9 mouse cellular contexts compared by ENCODE assay signal in genomic region chrX:134586447-134586846, GRCm38 (mm10). TPM values are rescaled to one million over a fixed set of nuclear protein-coding genes. Genes with fewer than 3 reads are reported as not detected.
DNase-seq lines count a peak whose midpoint lies in the region; ATAC-seq and TF ChIP-seq lines count a peak whose summit lies in the region.
"Had no signal": no experiment of that assay in that cellular context is flagged by ENCODE, and none has a peak within 500 bp of the region (broad histone marks: within the 10 kb centered on the region; RNA-seq: fewer than 3 reads in every experiment).

No protein-coding gene starts in this region.

- no peak for TF ChIP-seq POLR2A in cerebellum, adult 2 months (IDR thresholded peaks at IDR 0.05; ENCODE audit: borderline replicate concordance, insufficient read depth, low read length)

- H3K4me2 ChIP-seq in limb, embryonic 15.5 days, result peak overlapping the region; percentile 44
- peak overlapping the region; percentile 65 for H3K4me2 ChIP-seq in stomach, embryonic 16.5 days (ENCODE audit: low read depth, low read length)

- no peaks in the 10 kb centered on the region for H3K4me1 ChIP-seq in cerebellum, adult 2 months (ENCODE audit: control insufficient read depth, insufficient read depth, low read length)
- peaks cover 29% of the 10 kb centered on the region for H3K4me1 ChIP-seq in megakaryocyte, embryonic 14.5 days
- H3K4me1 ChIP-seq in limb, embryonic 15.5 days, result no peaks in the 10 kb centered on the region
- no peaks in the 10 kb centered on the region for H3K4me1 ChIP-seq in stomach, embryonic 16.5 days (ENCODE audit: control insufficient read depth, insufficient read depth, low read length)

- ATAC-seq in megakaryocyte, adult 5-6 weeks (ENCODE audit: poor library complexity, severe bottlenecking), result no peak
- no peak for ATAC-seq in limb, embryonic 15.5 days (ENCODE audit: insufficient number of reproducible peaks, low FRiP score, low TSS enrichment, low read depth)
- no peak for ATAC-seq in stomach, embryonic 16.5 days (ENCODE audit: insufficient read depth, low FRiP score)

- no peaks in the 10 kb centered on the region for H3K27me3 ChIP-seq in cerebellum, adult 2 months (ENCODE audit: control insufficient read depth, insufficient read depth, low read length)
- H3K27me3 ChIP-seq in megakaryocyte, embryonic 14.5 days (replicated peaks), result no peaks in the 10 kb centered on the region
- H3K27me3 ChIP-seq in limb, embryonic 15.5 days, result no peaks in the 10 kb centered on the region; the same call in 1 of the 2 replicates
- H3K27me3 ChIP-seq in stomach, embryonic 16.5 days (ENCODE audit: control insufficient read depth, insufficient read depth, low read length), result no peaks in the 10 kb centered on the region

- H3K9ac ChIP-seq in limb, embryonic 15.5 days, result peak overlapping the region; percentile 40; the same call in 1 of the 2 replicates
- peak overlapping the region; percentile 77 for H3K9ac ChIP-seq in stomach, embryonic 16.5 days (ENCODE audit: low read length)

- no peak for DNase-seq in cerebellum, adult 2 months
- no peak for DNase-seq in cerebellum, postnatal 36 days
- no peak for DNase-seq in right cerebral cortex, adult 18-20 months
- no peak for DNase-seq in testis, postnatal 14 days (ENCODE audit: low spot score)
- DNase-seq: right cerebral cortex, postnatal 4 days had no signal

- H3K4me3 ChIP-seq in cerebellum, adult 2 months (replicated peaks; ENCODE audit: insufficient read depth, low read depth, low read length), result peak overlapping the region; percentile 30
- H3K4me3 ChIP-seq in megakaryocyte, embryonic 14.5 days (replicated peaks), result peak overlapping the region; percentile 96
- H3K4me3 ChIP-seq in limb, embryonic 15.5 days, result peak overlapping the region; percentile 48
- H3K4me3 ChIP-seq in stomach, embryonic 16.5 days (replicated peaks; ENCODE audit: low read length), result peak overlapping the region; percentile 57

- H3K27ac ChIP-seq in cerebellum, adult 2 months (ENCODE audit: insufficient read depth, low read length), result no peak overlapping the region
- 0 out of 2 replicates have a peak overlapping the region, but pooled peaks have one; percentile 90 for H3K27ac ChIP-seq in limb, embryonic 15.5 days
- no peak overlapping the region for H3K27ac ChIP-seq in stomach, embryonic 16.5 days (ENCODE audit: low read length)

- TF ChIP-seq CTCF in cerebellum, adult 2 months (IDR thresholded peaks at IDR 0.05; ENCODE audit: borderline replicate concordance, insufficient read depth, low read depth, low read length), result no peak

- H3K9me3 ChIP-seq in megakaryocyte, embryonic 14.5 days, result peaks cover 3% of the 10 kb centered on the region; the same call in 1 of the 2 replicates
- no peaks in the 10 kb centered on the region for H3K9me3 ChIP-seq in limb, embryonic 15.5 days
- no peaks in the 10 kb centered on the region for H3K9me3 ChIP-seq in stomach, embryonic 16.5 days (replicated peaks; ENCODE audit: control insufficient read depth, low read length)

- WGBS in cerebellum, adult 2 months, result 27% methylated on average over 8 of the region's 8 CpGs
- 46% methylated on average over 8 of the region's 8 CpGs for WGBS in limb, embryonic 15.5 days
- 26% methylated on average over 8 of the region's 8 CpGs for WGBS in stomach, embryonic 16.5 days

- peaks cover 49% of the 10 kb centered on the region for H3K36me3 ChIP-seq in megakaryocyte, embryonic 14.5 days (replicated peaks; ENCODE audit: low read length)
- peaks cover 8% of the 10 kb centered on the region; the same call in 1 of the 2 replicates for H3K36me3 ChIP-seq in limb, embryonic 15.5 days
- H3K36me3 ChIP-seq in stomach, embryonic 16.5 days (ENCODE audit: control insufficient read depth, insufficient read depth, low read length), result no peaks in the 10 kb centered on the region

RNA-seq across cellular contexts. Expression of gene Rpl36a, which starts 1.0 kb away (rescaled TPM):
- 426 and 451 TPM in 2 replicates for polyA plus RNA-seq in cerebellum, adult 2 months (2012; rRNA removed)
- polyA plus RNA-seq in megakaryocyte, embryonic 14.5 days (2012; ENCODE audit: insufficient read depth, low replicate concordance), result 18.7 and 134 TPM in 2 replicates
- 854 and 930 TPM in 2 replicates for total RNA-seq in megakaryocyte, adult 5-6 weeks (2015)
- total RNA-seq in megakaryocyte, adult 5-6 weeks (2017), result 3,467 and 4,087 TPM in 2 replicates
- polyA plus RNA-seq in limb, embryonic 15.5 days (2015; fragmentation: Nextera tagmentation; extraction: Ambion mirVana), result 338 and 416 TPM in 2 replicates
- polyA plus RNA-seq in stomach, embryonic 16.5 days (2015; fragmentation: Nextera tagmentation; extraction: Ambion mirVana), result 322 and 424 TPM in 2 replicates

RNA-seq across cellular contexts. Expression of gene Btk, which starts 3.1 kb away (rescaled TPM):
- 0.44 and 0.51 TPM in 2 replicates for polyA plus RNA-seq in cerebellum, adult 2 months (2012; rRNA removed)
- polyA plus RNA-seq in megakaryocyte, embryonic 14.5 days (2012; ENCODE audit: insufficient read depth, low replicate concordance), result 24.4 TPM in 1 of 2 replicates, not detected in the other
- total RNA-seq in megakaryocyte, adult 5-6 weeks (2015), result 54.9 and 56.9 TPM in 2 replicates
- total RNA-seq in megakaryocyte, adult 5-6 weeks (2017), result 57.7 and 63.3 TPM in 2 replicates
- 1.4 and 3.4 TPM in 2 replicates for polyA plus RNA-seq in limb, embryonic 15.5 days (2015; fragmentation: Nextera tagmentation; extraction: Ambion mirVana)
- polyA plus RNA-seq in stomach, embryonic 16.5 days (2015; fragmentation: Nextera tagmentation; extraction: Ambion mirVana), result 1.9 and 3.0 TPM in 2 replicates

RNA-seq across cellular contexts. Expression of gene Gla, which starts 14.5 kb away (rescaled TPM):
- 8.7 and 9.5 TPM in 2 replicates for polyA plus RNA-seq in cerebellum, adult 2 months (2012; rRNA removed)
- polyA plus RNA-seq in megakaryocyte, embryonic 14.5 days (2012; ENCODE audit: insufficient read depth, low replicate concordance), result 1.5 TPM in 1 of 2 replicates, not detected in the other
- total RNA-seq in megakaryocyte, adult 5-6 weeks (2015), result 11.5 and 11.6 TPM in 2 replicates
- total RNA-seq in megakaryocyte, adult 5-6 weeks (2017), result 16.2 and 17.4 TPM in 2 replicates
- 4.2 and 4.6 TPM in 2 replicates for polyA plus RNA-seq in limb, embryonic 15.5 days (2015; fragmentation: Nextera tagmentation; extraction: Ambion mirVana)
- polyA plus RNA-seq in stomach, embryonic 16.5 days (2015; fragmentation: Nextera tagmentation; extraction: Ambion mirVana), result 6.5 and 7.1 TPM in 2 replicates

RNA-seq across cellular contexts. Expression of gene Hnrnph2, which starts 14.5 kb away (rescaled TPM):
- 104 and 107 TPM in 2 replicates for polyA plus RNA-seq in cerebellum, adult 2 months (2012; rRNA removed)
- polyA plus RNA-seq in megakaryocyte, embryonic 14.5 days (2012; ENCODE audit: insufficient read depth, low replicate concordance), result 1.9 and 11.7 TPM in 2 replicates
- 63.0 and 67.6 TPM in 2 replicates for total RNA-seq in megakaryocyte, adult 5-6 weeks (2015)
- 122 and 132 TPM in 2 replicates for total RNA-seq in megakaryocyte, adult 5-6 weeks (2017)
- polyA plus RNA-seq in limb, embryonic 15.5 days (2015; fragmentation: Nextera tagmentation; extraction: Ambion mirVana), result 140 and 151 TPM in 2 replicates
- 138 and 141 TPM in 2 replicates for polyA plus RNA-seq in stomach, embryonic 16.5 days (2015; fragmentation: Nextera tagmentation; extraction: Ambion mirVana)

RNA-seq across cellular contexts. Expression of gene Timm8a1, which starts 44.8 kb away (rescaled TPM):
- polyA plus RNA-seq in cerebellum, adult 2 months (2012; rRNA removed), result 17.5 and 18.9 TPM in 2 replicates
- polyA plus RNA-seq in megakaryocyte, embryonic 14.5 days (2012; ENCODE audit: insufficient read depth, low replicate concordance), result 4.0 TPM in 1 of 2 replicates, not detected in the other
- 37.9 and 39.1 TPM in 2 replicates for total RNA-seq in megakaryocyte, adult 5-6 weeks (2015)
- total RNA-seq in megakaryocyte, adult 5-6 weeks (2017), result 43.6 and 45.0 TPM in 2 replicates
- 64.1 and 67.9 TPM in 2 replicates for polyA plus RNA-seq in limb, embryonic 15.5 days (2015; fragmentation: Nextera tagmentation; extraction: Ambion mirVana)
- polyA plus RNA-seq in stomach, embryonic 16.5 days (2015; fragmentation: Nextera tagmentation; extraction: Ambion mirVana), result 84.0 and 87.3 TPM in 2 replicates

Comparison
In these comparisons a context has a peak if more than half of its experiments do, and no peak if none do; other contexts are left out.
1. H3K4me3 ChIP-seq: peak in every context shown above with its lines; median percentile 96 in megakaryocyte, embryonic 14.5 days; 57 in stomach, embryonic 16.5 days; 48 in limb, embryonic 15.5 days; 30 in cerebellum, adult 2 months.